Mouse (Mus musculus) T-cell, adult 2 months (primary cell): ENCODE results near the gene Kctd4.
"Not testable (repeated sequence)": the region's sequence is repeated elsewhere in the genome, so short reads cannot be mapped to it uniquely, and the experiment has no call there.

ENCODE experiments used
- DNase-seq: peaks from one replicate; pipeline ENCODE4 v3.0.0; 2022; ENCODE audit warnings: low spot score

Kctd4 gene

GRCm38 (mm10) chr14:75954766-75955165, at the start of gene Kctd4:
TSS of gene Kctd4 (plus strand) at chr14:75955009.
- DNase-seq = no peak

DNA sequence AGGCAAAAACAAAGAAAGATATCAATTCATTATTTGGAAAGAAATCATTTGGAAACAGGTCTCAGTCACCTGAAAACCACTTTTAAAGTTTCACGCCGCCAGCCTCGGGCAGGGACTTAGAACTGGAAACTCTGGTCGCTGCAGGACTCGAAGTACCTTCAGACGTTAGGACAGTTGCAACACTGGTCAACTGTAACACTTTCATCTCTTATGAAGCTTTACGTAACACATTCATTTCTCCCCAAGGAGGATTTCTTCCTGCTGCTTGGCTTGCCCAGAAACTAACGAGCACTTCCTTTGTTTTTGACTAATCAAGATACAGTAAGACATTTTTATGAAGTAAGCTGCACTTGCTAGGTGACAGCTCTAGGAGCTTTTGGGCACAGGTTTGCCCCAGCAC, 47.9 kb upstream of the Kctd4 start:
- no peak for DNase-seq

- DNase-seq = no peak
Observed at GRCm38 (mm10) chr14:75911968-75912367, 42.8 kb upstream of the Kctd4 start.

DNA sequence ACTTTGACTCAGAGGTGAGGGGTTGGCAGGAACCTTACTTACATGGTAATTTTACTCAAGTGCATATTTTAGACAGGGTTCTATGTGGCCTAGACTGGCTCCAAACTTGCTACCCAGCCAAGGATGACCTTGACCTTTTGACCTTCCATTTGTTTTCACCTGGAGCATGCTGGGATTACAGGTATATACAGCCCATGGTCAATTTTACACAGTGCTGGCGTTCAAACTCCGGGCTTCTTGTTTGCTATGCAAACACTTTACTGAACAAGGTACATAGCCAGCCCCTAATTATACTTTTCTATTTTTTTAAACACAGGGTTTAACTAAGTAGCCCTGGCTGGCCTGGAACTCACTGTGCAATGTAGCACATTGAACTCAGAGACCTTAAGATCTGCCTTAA, 42.1 kb upstream of the Kctd4 start:
- DNase-seq = no peak

DNA sequence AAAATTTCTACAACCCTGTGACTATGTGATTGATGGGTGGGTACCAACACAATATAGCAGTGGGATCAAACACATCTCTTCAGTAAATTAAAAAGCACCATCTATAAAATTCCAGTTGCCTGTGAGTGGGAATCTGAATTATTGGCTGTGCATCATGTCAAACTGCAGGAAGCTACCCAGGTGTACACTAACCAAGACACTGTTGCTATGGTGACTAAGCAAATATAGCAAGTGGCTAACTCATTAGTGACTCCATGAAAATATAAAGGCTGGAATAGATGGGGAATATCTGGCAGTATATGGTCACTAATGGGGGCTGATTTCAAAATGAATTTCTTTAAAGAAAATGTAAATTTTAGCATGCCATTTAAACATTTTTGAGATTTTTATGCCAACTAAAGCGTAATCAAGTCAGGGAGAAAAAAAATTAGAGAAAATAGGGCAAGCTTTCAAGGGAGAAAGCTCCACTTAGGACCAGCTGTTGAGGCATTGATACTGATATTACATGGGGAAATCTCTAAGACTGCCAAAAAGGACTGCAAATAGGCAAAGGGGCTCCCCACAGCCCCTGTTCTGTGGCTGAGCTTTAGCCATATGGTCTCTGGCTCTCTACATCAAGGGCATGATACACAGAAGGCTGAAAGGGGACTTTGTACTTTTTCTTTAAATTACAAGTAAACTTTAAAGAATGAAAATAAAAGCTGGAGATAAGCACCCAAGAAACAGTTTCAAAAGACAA, 31.3 kb upstream of the Kctd4 start:
- no peak for DNase-seq

DNA sequence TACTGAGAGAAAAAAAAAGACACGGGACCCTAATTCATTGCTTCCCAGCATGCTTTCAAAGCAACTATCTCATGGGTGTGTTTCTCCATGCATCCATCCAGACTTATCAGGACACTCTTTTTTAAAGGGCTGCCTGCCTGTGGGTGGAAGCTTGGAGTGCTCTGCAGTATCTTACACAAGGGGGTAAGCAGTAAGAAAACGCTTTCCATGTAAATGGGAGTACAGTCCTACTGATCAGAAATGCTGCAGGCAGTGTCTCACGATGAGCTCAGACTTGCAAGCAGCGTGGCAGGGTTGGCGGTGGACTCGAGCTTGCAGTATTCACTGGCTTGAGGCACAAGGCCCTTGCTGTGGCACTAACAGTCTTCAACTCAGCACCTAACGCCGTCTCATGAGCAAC, 25.1 kb upstream of the Kctd4 start:
- not testable (repeated sequence) for DNase-seq

- DNase-seq = peak; percentile 45
Observed at GRCm38 (mm10) chr14:75931266-75931665, 23.5 kb upstream of the Kctd4 start.

GRCm38 (mm10) chr14:75934359-75934758, 20.4 kb upstream of the Kctd4 start:
- DNase-seq = no peak

DNA sequence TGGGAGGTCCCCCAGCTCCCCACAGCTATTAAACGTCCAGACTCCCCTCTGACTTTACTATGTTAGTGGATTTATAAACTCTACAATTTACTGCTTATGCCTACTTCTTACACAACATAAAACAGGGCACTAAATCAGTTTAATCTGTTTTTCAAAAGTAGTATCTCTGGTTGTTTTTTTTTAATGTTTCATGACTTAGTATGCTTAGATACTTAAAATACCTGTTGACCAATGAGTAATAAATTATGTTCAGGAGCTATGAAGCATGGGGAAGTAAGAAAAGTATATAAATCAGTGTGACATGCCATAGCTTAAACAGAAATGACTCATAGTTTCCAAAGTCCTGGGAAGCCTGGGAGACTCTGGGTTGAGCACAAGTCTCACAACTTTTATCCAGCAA, 17.1 kb upstream of the Kctd4 start:
- DNase-seq = no peak

- no peak for DNase-seq
Observed at GRCm38 (mm10) chr14:75941500-75941899, 13.3 kb upstream of the Kctd4 start.

- no peak for DNase-seq
Observed at GRCm38 (mm10) chr14:75942365-75942764, 12.4 kb upstream of the Kctd4 start.

DNA sequence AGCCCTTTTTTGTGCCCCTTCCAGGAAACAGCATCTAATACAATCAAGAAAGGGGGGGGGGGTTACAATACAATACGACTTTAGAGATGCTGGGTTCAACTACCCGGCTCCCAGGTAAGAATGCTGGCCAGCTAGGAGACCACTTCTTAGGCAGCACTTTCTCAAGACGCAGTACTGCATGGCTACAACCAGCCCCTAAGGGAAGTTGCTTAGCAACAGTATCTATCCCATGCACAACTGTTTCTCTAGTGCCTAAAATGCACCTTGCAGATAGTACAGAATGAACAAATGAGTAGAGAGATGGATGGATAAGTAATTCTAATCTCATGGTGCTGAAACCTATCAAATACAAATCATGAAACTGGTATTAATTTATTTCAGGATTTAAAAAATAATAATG, 7.1 kb upstream of the Kctd4 start:
- DNase-seq = no peak

GRCm38 (mm10) chr14:75953011-75953410, 1.8 kb upstream of the Kctd4 start:
- no peak for DNase-seq

DNA sequence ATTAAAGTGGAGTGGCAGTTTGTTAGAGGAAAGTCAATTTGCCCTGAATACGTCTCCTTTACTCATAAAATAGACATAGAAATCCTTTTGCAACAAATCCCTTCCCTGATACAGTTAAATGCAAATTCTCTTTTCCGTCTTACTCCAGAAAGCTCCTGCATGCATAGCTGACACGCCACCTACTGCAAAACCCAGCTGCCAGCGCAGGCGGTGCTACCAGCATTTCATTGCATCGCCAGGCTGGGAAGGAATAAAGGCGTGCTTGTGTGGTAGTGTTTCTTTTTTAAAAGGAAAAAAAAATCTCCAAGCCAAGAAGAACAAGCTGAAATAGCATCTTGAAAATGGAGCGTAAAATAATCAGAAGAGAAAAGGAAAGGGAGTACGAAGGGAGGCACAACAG, 7.4 kb downstream of the Kctd4 start:
- DNase-seq = no peak

DNA sequence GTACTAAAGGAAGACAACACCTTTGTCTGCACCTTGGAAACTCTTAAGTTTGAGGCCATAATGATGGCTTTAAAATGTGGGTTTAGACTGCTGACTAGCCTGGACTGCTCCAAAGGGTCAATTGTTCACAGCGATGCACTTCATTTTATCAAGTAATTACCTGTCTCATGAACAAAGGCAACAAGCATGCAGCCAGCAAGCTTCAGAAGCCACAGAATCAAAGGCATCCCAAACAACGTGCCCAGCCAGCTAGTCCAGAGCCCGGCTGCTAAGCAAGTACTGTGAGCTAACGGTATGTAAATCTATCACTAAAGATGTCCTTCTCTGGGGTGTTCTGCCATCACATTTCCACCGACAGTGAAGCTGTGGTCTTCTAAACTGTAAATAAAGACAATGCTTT, 8.4 kb downstream of the Kctd4 start:
- no peak for DNase-seq

DNA sequence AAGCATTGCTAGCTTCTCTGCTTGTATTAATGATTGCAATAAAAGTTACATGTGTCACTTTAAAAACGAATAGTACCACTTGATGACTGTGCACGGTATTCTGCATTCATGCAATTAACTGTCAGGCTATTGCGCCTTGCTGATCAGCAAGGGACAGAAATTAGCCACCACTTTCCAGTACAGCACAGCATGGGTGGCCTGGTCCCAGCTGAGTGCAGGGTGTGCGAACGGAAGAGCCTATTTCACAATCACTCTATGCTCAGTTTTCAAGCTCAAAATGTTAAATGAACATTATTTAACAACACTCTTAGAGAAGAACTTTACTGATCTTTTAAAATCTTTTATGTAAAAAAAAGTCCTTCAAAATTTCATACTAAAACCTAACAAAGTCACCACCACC, 9.2 kb downstream of the Kctd4 start:
- DNase-seq = no peak

DNA sequence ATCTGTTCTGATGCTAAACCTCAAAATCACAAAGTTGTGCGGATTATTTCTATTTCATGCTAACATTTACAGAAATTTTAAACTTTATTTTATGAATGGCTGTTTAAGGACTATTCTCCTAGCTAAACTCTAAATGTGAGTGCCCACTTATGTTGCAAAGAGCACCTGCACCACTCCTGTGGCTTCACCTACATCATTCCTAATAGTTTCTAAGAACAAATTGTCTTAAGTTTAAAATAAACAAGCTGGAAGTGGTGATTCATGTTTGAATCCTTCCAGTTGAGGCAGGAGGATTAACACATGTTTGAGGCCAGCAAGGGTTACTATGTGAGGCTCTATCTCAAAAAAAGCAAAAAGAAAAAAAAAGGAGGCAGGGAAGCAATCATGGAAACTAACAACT, 9.6 kb downstream of the Kctd4 start:
- no peak for DNase-seq

DNA sequence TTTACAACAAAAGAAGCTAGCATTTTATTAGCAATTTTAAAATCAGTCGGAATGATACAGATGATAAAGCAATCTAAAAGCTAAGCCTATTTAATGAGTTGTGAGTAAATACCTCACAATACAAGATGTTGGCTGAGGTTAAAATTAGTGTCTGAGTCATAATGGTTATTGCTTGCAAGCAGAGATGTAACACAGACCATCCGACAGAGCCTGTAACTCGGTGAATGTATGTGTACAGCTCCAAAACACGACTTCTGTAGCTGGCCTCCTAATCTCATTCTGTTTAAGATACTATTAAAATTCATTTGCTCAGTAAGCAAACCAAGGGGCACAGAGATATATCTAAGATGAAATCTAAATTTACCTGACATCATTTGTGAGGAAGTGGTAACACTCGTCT, 12.5 kb downstream of the Kctd4 start:
- DNase-seq = no peak

DNA sequence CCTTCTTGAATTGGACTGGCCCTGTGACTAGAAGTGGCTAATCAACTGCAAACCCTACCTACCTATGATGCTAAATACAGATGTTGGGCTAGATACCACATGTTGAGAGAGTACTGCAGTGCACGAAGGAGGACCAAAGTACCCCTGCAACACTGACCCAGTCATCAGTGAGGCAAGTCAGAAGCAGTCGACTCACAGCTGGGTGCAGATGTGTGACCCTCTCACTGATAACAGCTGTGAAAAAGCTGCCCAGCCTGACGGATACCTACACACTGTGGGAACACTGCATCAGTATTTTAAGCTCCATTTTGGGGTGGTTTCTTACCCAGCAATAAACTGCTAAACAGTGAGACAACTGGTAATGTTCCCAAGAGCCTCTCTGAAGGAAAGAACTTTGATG, 21.3 kb downstream of the Kctd4 start:
- DNase-seq = no peak

DNA sequence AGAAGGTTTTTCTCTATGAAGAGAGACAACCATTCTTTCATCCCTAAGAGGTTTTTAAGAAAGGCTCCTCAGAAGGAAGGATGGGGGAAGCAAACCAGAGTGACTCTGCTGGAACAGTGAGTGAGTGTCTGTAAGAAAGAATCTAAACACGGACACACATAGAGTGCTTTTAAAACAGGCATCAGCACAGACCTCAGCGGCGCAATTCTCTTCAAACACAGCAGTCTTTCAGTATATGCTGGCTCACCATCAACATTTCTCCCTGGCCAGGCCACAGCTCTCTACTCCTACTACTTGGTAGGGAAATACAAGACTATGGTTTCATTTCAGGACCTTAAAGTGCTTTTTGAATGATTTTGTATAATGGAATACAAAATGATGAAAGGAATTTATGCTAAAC, 26.4 kb downstream of the Kctd4 start:
- no peak for DNase-seq

DNA sequence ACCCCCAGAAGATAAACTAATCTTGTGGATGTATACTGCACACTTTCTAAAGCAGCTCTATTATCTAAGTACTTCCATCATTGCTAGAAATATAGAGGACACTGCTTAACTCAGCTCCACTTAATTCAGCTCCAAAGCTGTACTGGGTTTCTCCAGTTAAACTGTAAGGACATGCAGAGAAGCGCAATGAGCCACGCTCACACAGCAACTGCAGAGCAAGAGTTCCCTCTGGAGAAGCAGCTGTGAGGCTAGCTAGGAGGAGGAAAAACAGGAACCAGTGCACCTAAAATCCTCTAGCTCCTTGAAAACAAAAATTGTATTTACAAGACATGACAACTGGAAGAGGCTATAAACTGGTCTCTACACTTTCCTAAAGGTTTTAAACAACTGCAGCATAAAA, 29.1 kb downstream of the Kctd4 start:
- no peak for DNase-seq

GRCm38 (mm10) chr14:75985112-75985511, 30.3 kb downstream of the Kctd4 start:
- DNase-seq = peak; percentile 15

DNA sequence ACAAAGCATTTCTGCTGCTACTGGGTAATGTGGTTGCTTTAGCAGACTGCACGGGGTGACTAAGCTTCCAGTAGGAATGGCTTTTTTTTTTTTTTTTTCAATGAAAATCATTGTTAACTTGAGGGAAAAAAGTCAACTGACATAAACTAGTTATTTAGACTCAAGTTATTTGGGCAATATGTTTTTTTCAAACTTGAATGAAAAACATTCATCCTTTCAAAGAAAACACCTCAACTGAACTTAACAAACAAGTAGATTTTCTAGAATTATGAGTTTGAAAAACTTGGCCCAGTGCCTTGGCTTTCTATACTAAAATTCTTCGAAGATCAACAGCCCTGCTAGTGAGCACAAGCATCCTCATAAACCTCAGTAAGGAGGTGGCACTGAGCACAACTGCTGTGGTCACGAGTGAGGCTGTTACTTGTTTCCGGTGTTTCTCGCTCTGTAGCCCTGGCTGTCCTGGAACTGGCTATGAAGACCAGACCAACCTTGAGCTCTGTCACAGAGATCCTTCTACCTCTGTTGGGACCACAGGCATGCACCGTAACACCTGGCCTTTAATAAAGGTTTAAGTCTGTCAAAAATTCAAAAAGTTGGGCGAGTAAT, 32.2 kb downstream of the Kctd4 start:
- DNase-seq = peak; percentile 43

- DNase-seq = no peak
Observed at GRCm38 (mm10) chr14:75989168-75989567, 34.4 kb downstream of the Kctd4 start.
